Mouse (Mus musculus): ENCODE results near the gene Retreg3. TPM values are rescaled to one million over a fixed set of nuclear protein-coding genes. Genes with fewer than 3 reads are reported as not detected.

Retreg3 gene
- total and polyA plus RNA-seq, 3 experiments: 17.0 to 23.4 TPM; not detected in 1

- peaks cover under 1 to 7% of the 10 kb centered on the region in 2 experiments; a peak in 2 of 4 replicates for H3K36me3 ChIP-seq (ENCODE audit: control insufficient read depth in 1 of 2, insufficient read depth in 2 of 2, low read length in 2 of 2)
- no peaks in the 10 kb centered on the region for H3K27me3 ChIP-seq (ENCODE audit: control insufficient read depth in 1 of 2, insufficient read depth in 2 of 2, low read length in 2 of 2)
- peak; percentile 81 for DNase-seq (ENCODE audit: low read depth, low spot score)
- no peaks in the 10 kb centered on the region for H3K79me2 ChIP-seq (ENCODE audit: control insufficient read depth, insufficient read depth, low read length, poor library complexity)
- H3K4me1 ChIP-seq (ENCODE audit: control insufficient read depth in 1 of 2, insufficient read depth in 2 of 2, low read length in 2 of 2): peaks cover 3 to 13% of the 10 kb centered on the region in 2 experiments; a peak in 3 of 4 replicates
- H3K27ac ChIP-seq (ENCODE audit: control insufficient read depth, low read depth, low read length): no peak overlapping the region
- no peak overlapping the region for H3K9ac ChIP-seq (ENCODE audit: control insufficient read depth, low read depth, low read length, poor library complexity, severe bottlenecking)
- no peaks in the 10 kb centered on the region for H3K9me3 ChIP-seq (replicated peaks; ENCODE audit: insufficient read depth, low read length)
- no peak overlapping the region for H3K4me3 ChIP-seq (ENCODE audit: control insufficient read depth in 1 of 2, insufficient read depth in 1 of 2, low read depth in 2 of 2, low read length in 2 of 2)
- TF ChIP-seq USF2 (IDR thresholded peaks at IDR 0.05; ENCODE audit: borderline replicate concordance in 1 of 2, insufficient read depth in 1 of 2, low read depth in 1 of 2, low read length in 2 of 2) (no peak), POLR2AphosphoS5 (IDR thresholded peaks at IDR 0.05; ENCODE audit: borderline replicate concordance, low read depth, low read length) (no peak), NELFE (IDR thresholded peaks at IDR 0.05; ENCODE audit: low read depth, low read length) (no peak), KAT2A (conservative IDR thresholded peaks at IDR 0.05; ENCODE audit: low read depth, low read length) (no peak), CTCF (IDR thresholded peaks at IDR 0.05 in 2 of 3, conservative IDR thresholded peaks at IDR 0.05 in 1 of 3; ENCODE audit: control insufficient read depth in 1 of 3, insufficient read depth in 1 of 3, low read depth in 2 of 3, low read length in 3 of 3, poor library complexity in 1 of 3, severe bottlenecking in 1 of 3) (peak; percentile 51 to 66 (median 65)), MYC (IDR thresholded peaks at IDR 0.05; ENCODE audit: low read depth, low read length) (no peak), MAFK (IDR thresholded peaks at IDR 0.05; ENCODE audit: borderline replicate concordance, low read depth, low read length) (no peak), GATA1 (IDR thresholded peaks at IDR 0.05; ENCODE audit: low read depth, low read length) (no peak), CHD2 (IDR thresholded peaks at IDR 0.05; ENCODE audit: low read length) (no peak), MYB (IDR thresholded peaks at IDR 0.05; ENCODE audit: low read depth, low read length) (no peak), BHLHE40 (IDR thresholded peaks at IDR 0.05; ENCODE audit: borderline replicate concordance, low read depth, low read length) (no peak), USF1 (IDR thresholded peaks at IDR 0.05; ENCODE audit: low read depth, low read length) (no peak), ZC3H11A (IDR thresholded peaks at IDR 0.05; ENCODE audit: low read depth, low read length) (peak; percentile 8; the same call in 1 of the 2 replicates), GABPA (IDR thresholded peaks at IDR 0.05; ENCODE audit: low read depth, low read length) (no peak), RAD21 (IDR thresholded peaks at IDR 0.05; ENCODE audit: low read depth, low read length) (peak; percentile 54), POLR2A (IDR thresholded peaks at IDR 0.05; ENCODE audit: control insufficient read depth in 1 of 2, insufficient read depth in 1 of 2, low read depth in 1 of 2, low read length in 2 of 2, poor library complexity in 1 of 2) (no peak), ZNF384 (IDR thresholded peaks at IDR 0.05; ENCODE audit: low read depth, low read length) (no peak), MAX (IDR thresholded peaks at IDR 0.05; ENCODE audit: low read length) (no peak), POLR2AphosphoS2 (IDR thresholded peaks at IDR 0.05; ENCODE audit: low read length) (no peak), SMC3 (IDR thresholded peaks at IDR 0.05; ENCODE audit: low read depth, low read length) (peak; percentile 60), ETS1 (IDR thresholded peaks at IDR 0.05; ENCODE audit: low read depth, low read length) (no peak), E2F4 (IDR thresholded peaks at IDR 0.05; ENCODE audit: borderline replicate concordance, low read depth, low read length) (no peak), SIN3A (IDR thresholded peaks at IDR 0.05; ENCODE audit: low read length) (no peak), TAL1 (IDR thresholded peaks at IDR 0.05; ENCODE audit: low read length) (no peak)
Measured at GRCm38 (mm10) chr11:101131701-101132100, 12.0 kb upstream of the Retreg3 start.

All from MEL (cell line).